Mouse (Mus musculus): ENCODE results near the gene Washc2.
A peak's percentile ranks its signal among the peaks of the same experiment; 100 is the strongest.

The Washc2 gene

DNA sequence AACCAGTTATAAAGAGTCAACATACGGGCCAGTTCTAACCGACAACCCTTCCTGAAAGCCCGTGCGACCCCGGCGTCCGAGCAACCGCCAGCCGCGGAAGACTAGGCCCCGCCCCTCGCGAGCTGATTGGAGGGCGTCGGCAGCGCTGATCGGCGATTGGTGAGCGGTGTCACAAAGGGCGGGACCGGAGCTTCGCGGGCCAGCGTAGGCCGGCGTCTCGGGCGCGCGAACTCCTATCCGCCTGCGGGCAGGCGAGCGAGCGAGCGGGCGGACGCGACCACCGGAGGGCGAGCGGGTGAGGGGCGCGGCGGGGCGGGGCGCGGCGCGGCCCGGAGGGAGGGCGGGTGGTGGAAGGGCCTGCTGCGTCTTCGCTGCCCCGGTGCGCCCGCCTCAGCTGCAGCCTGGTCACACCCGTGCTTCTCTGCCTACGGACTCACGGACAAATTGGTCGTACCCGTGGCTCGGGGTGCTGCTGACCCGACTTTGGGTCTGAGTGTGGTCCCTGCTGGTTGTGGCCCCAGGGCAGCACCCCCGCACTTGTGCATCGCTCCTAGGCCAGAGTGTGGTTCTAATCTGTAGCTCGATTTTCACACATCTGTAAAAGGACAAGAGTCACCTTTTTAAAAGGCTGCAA, 56.3 kb downstream of the Washc2 start, which contains the start of gene Zfand4:
Gene Zfand4 (plus strand): TSS at position 205 of the 634 bp plus-strand sequence.
- DNase-seq, result peak; percentile 96

DNA sequence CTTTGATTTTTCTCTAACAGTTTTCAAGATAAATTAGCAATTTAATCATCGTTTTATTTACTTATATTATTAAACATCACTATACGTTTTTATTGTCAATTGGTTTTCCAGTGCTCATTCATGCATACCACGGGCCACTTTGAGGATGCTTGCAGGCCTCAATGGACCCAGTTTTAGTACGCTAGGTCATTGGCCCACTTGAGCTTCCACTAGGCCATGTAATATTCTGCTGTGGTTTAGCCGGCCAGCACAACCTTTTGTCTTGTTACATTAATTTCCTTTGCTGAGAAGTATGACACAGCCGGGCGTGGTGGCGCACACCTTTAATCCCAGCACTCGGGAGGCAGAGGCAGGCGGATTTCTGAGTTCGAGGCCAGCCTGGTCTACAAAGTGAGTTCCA, 57.0 kb downstream of the Washc2 start:
- DNase-seq, result no peak

- no peak for DNase-seq
Measured at GRCm38 (mm10) chr6:116265603-116266002, 57.8 kb downstream of the Washc2 start.

DNA sequence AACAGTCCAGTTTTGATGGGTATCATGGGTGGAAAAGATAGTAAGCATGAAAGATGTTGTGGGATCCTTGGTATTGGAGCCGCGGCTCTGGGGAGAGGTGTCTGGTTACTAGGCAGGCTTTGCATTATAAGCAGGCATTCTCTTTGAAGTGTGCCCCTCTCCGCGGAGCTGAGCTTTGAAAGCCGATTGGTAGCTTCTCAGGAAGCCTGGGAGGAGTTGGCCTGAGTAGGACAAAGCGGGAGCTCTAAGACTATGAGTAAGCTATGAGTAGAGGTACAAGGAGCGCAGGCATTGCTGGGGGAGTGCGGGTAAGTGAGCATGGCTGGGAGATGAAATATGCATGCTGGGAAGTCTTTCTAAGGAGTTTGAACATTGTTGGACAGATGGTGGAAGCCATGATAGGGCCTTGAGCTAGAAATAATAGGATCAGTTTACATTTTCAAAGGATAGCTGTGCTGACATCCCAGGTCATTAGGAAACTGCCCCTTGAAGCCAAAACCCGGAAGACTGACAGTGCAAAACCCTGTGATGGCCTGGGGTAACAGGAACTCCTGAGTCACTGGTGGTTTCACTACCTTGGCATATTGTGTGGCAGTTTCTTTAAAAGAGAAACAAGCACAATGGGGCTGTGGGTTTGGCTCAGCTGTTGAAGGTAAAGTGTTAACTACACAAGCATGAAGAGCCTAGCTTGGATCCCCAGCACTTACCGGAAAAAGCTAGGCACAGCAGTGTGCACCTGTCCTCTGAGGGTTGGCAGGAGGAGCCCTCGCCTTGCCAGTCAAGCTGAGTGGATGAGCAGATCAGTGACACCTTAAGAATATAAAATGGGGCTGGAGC, 58.7 kb downstream of the Washc2 start:
- DNase-seq, result no peak

- no peak for DNase-seq
Measured at GRCm38 (mm10) chr6:116267110-116267423, 59.2 kb downstream of the Washc2 start.

GRCm38 (mm10) chr6:116275695-116276094, 67.9 kb downstream of the Washc2 start:
- no peak for DNase-seq

DNA sequence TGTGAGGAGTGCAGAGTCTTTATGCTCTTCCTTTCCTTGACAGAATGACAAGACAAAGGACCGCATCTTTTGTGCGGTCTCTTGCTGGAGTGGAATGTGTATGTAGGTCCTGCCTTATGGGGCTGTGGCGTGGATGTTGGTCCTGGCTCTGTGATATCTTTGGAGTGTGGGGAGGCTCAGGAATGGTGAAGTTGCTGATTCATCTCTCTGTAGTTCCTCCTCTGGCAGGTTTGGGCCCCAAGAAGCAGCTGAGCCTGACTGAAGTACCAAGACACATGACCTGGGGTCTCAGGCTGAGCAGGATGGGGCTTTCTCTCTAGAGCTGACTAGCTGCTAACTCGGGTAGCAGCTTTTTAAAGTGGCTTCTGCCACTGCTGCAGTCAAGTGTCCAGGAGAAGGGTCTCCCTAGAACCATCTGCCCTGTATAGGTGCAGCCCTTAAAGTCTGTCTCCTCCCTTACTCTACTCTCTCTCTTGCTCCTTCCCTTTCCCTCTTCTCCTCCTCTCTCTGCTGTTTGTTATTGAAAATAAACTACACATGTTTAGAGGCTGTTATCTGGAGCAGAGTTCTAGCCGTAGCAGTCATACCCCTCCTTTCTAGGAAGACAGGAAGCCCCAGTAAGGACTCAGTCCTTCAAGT, 71.0 kb downstream of the Washc2 start:
- DNase-seq, result no peak

GRCm38 (mm10) chr6:116281014-116281413, 73.2 kb downstream of the Washc2 start:
- DNase-seq, result no peak

GRCm38 (mm10) chr6:116282546-116282945, 74.7 kb downstream of the Washc2 start:
- peak; percentile 36 for DNase-seq

- no peak for DNase-seq
Measured at GRCm38 (mm10) chr6:116283280-116283679, 75.4 kb downstream of the Washc2 start.

DNA sequence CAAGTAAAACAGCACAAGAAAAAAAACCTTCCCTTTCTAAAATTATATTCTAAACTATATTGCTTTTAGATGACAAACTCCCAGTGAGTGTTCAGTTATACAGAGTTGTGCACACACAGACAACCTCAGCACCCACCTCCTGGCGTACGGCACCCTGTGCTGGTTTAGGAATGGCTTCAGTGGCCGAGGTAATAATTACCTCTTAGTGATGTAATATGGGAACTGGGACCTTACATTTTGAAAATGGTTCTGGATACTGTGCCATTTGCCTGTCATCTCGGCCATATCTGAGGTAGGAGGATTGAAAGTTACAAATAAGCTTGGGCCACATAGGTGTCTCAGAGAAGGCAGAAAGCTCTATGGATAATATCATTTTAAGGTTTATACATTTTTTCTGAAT, 78.5 kb downstream of the Washc2 start:
- DNase-seq, result no peak

DNA sequence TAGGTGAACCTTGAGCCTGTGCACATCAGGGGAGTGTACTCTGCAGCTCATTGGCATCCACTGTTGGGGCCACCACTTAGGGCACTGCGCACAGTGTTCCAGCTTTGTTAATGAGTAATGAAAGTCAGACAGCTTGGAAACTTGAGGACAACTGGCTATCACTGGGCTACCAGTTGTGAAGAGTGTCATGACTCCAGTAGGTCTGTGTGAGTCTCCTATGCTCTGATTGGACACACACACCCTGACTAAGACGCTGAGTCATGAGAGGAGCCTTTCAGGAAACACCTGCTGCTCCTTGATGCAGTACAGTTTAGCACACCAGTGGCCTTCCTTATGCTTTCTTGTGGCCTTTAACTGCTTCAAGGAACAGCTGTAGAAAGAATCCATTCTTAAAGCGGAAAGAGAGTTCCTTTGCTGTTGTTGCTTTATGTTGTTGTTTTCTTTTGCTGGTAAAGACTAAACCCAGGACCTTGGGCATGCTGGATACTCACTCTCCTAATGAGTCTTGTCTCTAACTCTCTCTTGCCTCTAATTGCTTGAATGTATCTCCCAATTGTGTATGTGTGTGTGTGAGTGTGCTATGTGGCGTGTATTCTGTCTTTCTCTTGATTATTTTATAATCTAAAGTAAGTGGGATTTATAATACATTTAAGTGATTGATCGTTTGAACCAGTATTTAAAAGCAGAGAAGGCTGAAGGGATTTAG, 79.2 kb downstream of the Washc2 start:
- DNase-seq, result peak; percentile 26

DNA sequence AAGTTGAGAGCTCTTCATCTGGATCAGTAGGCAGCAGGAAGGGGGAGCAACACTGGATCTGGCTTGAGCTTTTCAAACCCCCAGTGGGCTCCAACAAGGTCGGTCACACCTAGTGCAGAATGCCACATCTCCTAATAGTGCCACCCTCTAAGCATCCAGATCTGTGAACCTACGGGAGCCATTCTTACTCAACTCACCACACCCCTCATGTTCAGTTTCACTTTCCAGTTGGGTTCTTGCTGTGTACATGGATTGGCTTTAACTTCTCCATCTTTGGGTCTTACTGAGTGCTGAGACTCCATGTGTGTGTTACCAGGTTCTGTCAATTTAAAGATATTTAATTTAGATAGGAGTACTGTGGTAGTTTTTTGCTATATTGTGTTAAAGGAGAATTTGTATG, 103.6 kb downstream of the Washc2 start:
- no peak for DNase-seq

Measured in kidney, postnatal 10 days (tissue).